ENCODE assay signal across 18 mouse cellular contexts in genomic region chr6:115010304-115010703, GRCm38 (mm10).
"Had no signal": no experiment of that assay in that cellular context is flagged by ENCODE, and none has a peak within 500 bp of the region (broad histone marks: within the 10 kb centered on the region; RNA-seq: fewer than 3 reads in every experiment).

No protein-coding gene starts in this region.

- DNase-seq: lung, adult 18-20 months; lung, embryonic 14.5 days; lung, postnatal 10 days; lung, postnatal 4 days; retina, postnatal 1 day; right cerebral cortex, adult 18-20 months; right cerebral cortex, postnatal 25 days; right cerebral cortex, postnatal 4 days; spleen, adult 18-20 months; thymus, adult 2 months; thymus, postnatal 25 days; thymus, postnatal 4 days had no signal

- H3K9me3 ChIP-seq: liver, embryonic 12.5 days; midbrain, embryonic 10.5 days; midbrain, embryonic 13.5 days had no signal

- H3K27ac ChIP-seq: liver, embryonic 12.5 days; liver, embryonic 14.5 days; midbrain, embryonic 10.5 days; midbrain, embryonic 13.5 days had no signal

- H3K4me2 ChIP-seq: liver, embryonic 12.5 days; lung, embryonic 14.5 days; midbrain, embryonic 13.5 days had no signal

- H3K27me3 ChIP-seq: liver, embryonic 12.5 days; midbrain, embryonic 13.5 days had no signal

- ATAC-seq: liver, embryonic 12.5 days; midbrain, embryonic 13.5 days; midbrain, embryonic 16.5 days had no signal

- H3K4me3 ChIP-seq: liver, embryonic 12.5 days; midbrain, embryonic 10.5 days; midbrain, embryonic 13.5 days; myocyte had no signal

- H3K9ac ChIP-seq: liver, embryonic 12.5 days; liver, embryonic 14.5 days; lung, embryonic 14.5 days; midbrain, embryonic 13.5 days had no signal
